Mouse (Mus musculus) forebrain, embryonic 15.5 days (tissue): ENCODE measurements at regions not wholly inside any gene's neighbourhood (a gene's known extent, or its start where the extent isn't known, plus 50 kb on each side); places are given as distances from the start of the nearest gene placed in this dataset.

Experiments
- ATAC-seq: fragments of 200-750 bp; cut with Nextera tagmentation; replicated peaks from 2 replicates; pipeline ENCODE4 v1.8.0; 2017; ENCODE audit warnings: mild to moderate bottlenecking, moderate TSS enrichment, moderate library complexity
- H3K27ac ChIP-seq: fragments of 300-500 bp; sonication (generic); replicated peaks from 2 replicates; pipeline ENCODE4 v1.5.1; 2015; ENCODE audit warnings: mild to moderate bottlenecking, inconsistent platforms
- H3K27me3 ChIP-seq: fragments of 300-500 bp; sonication (generic); 2 replicates; pipeline ENCODE4 v1.6.1; 2015; ENCODE audit warnings: inconsistent platforms
- H3K36me3 ChIP-seq: fragments of 300-500 bp; sonication (generic); 2 replicates; pipeline ENCODE4 v1.6.1; 2015; ENCODE audit warnings: mild to moderate bottlenecking, inconsistent platforms
- H3K4me1 ChIP-seq: fragments of 300-500 bp; sonication (generic); 2 replicates; pipeline ENCODE4 v1.6.1; 2015; ENCODE audit warnings: inconsistent platforms
- H3K4me2 ChIP-seq: fragments of 300-500 bp; sonication (generic); replicated peaks from 2 replicates; pipeline ENCODE4 v1.6.1; 2015; ENCODE audit warnings: mild to moderate bottlenecking, inconsistent platforms
- H3K4me3 ChIP-seq: fragments of 300-500 bp; sonication (generic); 2 replicates; pipeline ENCODE4 v1.5.1; 2015; ENCODE audit warnings: mild to moderate bottlenecking, inconsistent platforms
- H3K9ac ChIP-seq: fragments of 300-500 bp; sonication (generic); replicated peaks from 2 replicates; pipeline ENCODE4 v1.6.1; 2015; ENCODE audit warnings: mild to moderate bottlenecking, inconsistent platforms
- H3K9me3 ChIP-seq: fragments of 300-500 bp; sonication (generic); 2 replicates; pipeline ENCODE4 v1.6.1; 2016; ENCODE audit warnings: inconsistent platforms
- WGBS: fragments of 180-500 bp; shearing (Covaris S2); methylation state at CpG from one replicate; pipeline ENCODE4 v1.1.7; 2015; ENCODE audit warnings: mixed read lengths; 5-methylcytosine and 5-hydroxymethylcytosine counted together

- Histone ChIP-seq H3K27me3 (no peaks in the 10 kb centered on the region), H3K9ac (no peak overlapping the region), H3K4me1 (peaks cover 29% of the 10 kb centered on the region), H3K4me3 (no peak overlapping the region), H3K4me2 (no peak overlapping the region; the same call in 1 of the 2 replicates), H3K36me3 (no peaks in the 10 kb centered on the region), H3K9me3 (no peaks in the 10 kb centered on the region), H3K27ac (no peak overlapping the region)
- no peak for ATAC-seq
- WGBS = 23% methylated on average over 12 of the region's 12 CpGs
Observed at GRCm38 (mm10) chr3:147099143-147099713, 247.1 kb downstream of the Ttll7 start.

DNA sequence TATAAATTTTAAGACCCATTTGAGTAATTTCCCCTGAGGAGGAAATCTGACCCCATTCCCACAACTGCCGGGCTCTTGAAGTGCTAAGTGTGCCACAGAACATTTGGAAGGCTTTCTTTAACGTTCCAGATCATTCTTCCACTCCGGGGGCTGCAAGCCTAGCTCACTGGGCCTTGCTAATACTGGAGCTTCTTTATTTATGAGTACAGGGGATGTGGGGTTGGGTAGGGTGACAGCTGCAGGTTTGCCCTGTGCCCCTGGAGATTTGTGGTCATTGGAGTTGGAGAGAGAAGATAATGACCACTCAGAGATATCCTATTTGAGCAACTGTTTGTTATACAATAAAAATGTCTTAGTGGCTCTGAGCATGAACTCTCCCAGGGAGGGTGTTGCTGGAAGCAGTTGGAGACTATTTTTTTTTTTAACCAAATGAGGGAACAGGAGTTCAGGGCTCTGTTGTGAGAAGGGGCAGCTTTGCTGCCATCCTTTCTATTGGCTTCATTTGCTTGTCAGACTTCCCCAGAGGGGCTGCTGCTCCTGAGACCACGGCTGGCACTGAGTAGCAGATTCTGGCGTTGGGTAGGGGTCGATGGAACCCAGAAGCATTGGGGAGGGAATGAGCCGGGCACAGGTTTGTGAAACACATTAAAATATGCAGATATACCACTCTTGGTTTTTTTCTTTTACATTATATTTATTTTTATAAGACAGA is 249.0 kb downstream of the Ttll7 start:
- 54% methylated on average over 7 of the region's 7 CpGs for WGBS
- ATAC-seq = no peak

GRCm38 (mm10) chr3:147101765-147102113 is 249.6 kb downstream of the Ttll7 start:
- Histone ChIP-seq H3K9ac (no peak overlapping the region), H3K36me3 (no peaks in the 10 kb centered on the region), H3K4me3 (no peak overlapping the region), H3K27ac (0 out of 2 replicates have a peak overlapping the region, but pooled peaks have one; percentile 7), H3K27me3 (no peaks in the 10 kb centered on the region), H3K4me2 (no peak overlapping the region), H3K4me1 (peaks cover 29% of the 10 kb centered on the region), H3K9me3 (no peaks in the 10 kb centered on the region)
- peak; percentile 66 for ATAC-seq
- 55% methylated on average over 3 of the region's 3 CpGs for WGBS

More for the DNA sequence above, 249.0 kb downstream of the Ttll7 start:
- no peak overlapping the region for H3K9ac ChIP-seq
- no peaks in the 10 kb centered on the region for H3K9me3 ChIP-seq
- no peaks in the 10 kb centered on the region for H3K27me3 ChIP-seq
- no peaks in the 10 kb centered on the region for H3K36me3 ChIP-seq
- H3K4me1 ChIP-seq = peaks cover 29% of the 10 kb centered on the region
- no peak overlapping the region for H3K4me2 ChIP-seq
- H3K27ac ChIP-seq = 0 out of 2 replicates have a peak overlapping the region, but pooled peaks have one; percentile 7
- H3K4me3 ChIP-seq = no peak overlapping the region

DNA sequence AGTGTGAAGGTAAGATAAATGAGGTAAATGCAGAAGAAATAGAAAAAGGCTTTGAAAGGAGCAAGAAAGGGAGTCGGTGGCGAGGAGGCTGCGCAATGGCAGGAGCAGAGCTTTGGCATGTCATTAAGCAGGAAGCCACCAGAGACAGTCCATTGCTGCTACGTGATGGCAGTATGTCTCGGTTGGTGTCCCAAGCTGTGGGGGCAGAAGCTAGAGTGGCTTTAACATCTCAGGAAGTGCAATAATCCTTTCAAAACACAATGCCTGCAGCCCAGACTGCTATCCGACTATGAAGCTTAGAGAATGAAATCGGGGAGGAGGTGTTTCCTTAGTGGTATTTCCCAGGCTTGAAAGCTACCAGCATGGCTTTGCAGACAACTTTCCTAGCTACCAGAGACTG is 251.3 kb downstream of the Ttll7 start:
- H3K27me3 ChIP-seq = no peaks in the 10 kb centered on the region
- no peak overlapping the region for H3K4me3 ChIP-seq
- 57% methylated on average over 7 of the region's 7 CpGs for WGBS
- H3K9ac ChIP-seq = no peak overlapping the region
- no peaks in the 10 kb centered on the region for H3K36me3 ChIP-seq
- H3K27ac ChIP-seq = no peak overlapping the region
- ATAC-seq = no peak
- H3K4me1 ChIP-seq = peaks cover 19% of the 10 kb centered on the region
- no peak overlapping the region for H3K4me2 ChIP-seq
- H3K9me3 ChIP-seq = no peaks in the 10 kb centered on the region

DNA sequence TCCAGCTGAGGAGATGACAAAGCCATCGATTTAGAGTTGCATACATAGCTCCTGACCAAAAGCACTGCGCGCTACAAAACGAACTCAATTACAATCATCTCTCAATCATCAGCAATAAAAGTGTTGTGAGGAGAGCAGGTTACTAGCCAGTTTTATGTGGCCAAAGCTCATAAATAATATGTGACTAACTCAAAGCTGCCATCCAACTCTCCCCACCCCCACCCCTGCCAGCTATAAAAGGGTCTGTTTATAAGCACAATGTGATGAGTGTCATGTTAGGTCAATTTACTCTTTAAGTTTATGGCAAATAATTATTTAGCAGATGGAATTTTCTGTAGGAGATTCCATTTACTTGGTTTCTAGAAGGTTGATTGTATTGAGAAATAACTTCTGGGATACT is 265.4 kb downstream of the Ttll7 start:
- Histone ChIP-seq H3K4me2 (no peak overlapping the region), H3K4me3 (no peak overlapping the region), H3K27me3 (no peaks in the 10 kb centered on the region), H3K4me1 (no peaks in the 10 kb centered on the region), H3K9ac (no peak overlapping the region), H3K36me3 (no peaks in the 10 kb centered on the region), H3K9me3 (no peaks in the 10 kb centered on the region), H3K27ac (no peak overlapping the region)
- WGBS = 92% methylated on average over 4 of the region's 4 CpGs
- ATAC-seq = no peak

- no peaks in the 10 kb centered on the region for H3K9me3 ChIP-seq
- ATAC-seq = no peak
- no peak overlapping the region for H3K4me3 ChIP-seq
- H3K9ac ChIP-seq = no peak overlapping the region
- WGBS = 82% methylated on average over 5 of the region's 5 CpGs
- H3K27me3 ChIP-seq = no peaks in the 10 kb centered on the region
- no peak overlapping the region for H3K4me2 ChIP-seq
- H3K4me1 ChIP-seq = no peaks in the 10 kb centered on the region
- H3K36me3 ChIP-seq = no peaks in the 10 kb centered on the region
- no peak overlapping the region for H3K27ac ChIP-seq
Observed at GRCm38 (mm10) chr3:147118092-147118491, 265.9 kb downstream of the Ttll7 start.

DNA sequence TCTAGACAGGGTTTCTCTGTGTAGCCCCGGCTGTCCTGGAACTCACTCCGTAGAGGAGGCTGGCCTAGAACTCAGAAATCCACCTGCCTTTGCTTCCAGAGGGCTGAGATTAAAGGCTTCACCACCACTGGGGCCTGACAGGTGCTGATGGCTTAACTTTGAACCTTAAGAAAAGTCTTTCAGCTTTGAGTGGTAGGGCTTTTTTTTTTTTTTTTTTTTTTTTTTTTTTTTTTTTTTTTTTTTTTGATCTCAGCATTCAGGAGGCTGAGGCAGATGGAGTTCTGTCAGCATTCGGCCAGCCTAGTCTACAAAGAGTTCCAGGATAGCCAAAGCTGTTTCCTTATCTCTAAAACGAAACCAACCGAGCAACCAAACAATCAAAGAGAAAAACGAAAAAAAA is 266.5 kb downstream of the Ttll7 start:
- Histone ChIP-seq H3K4me1 (no peaks in the 10 kb centered on the region), H3K27ac (no peak overlapping the region), H3K4me2 (no peak overlapping the region), H3K9me3 (no peaks in the 10 kb centered on the region), H3K4me3 (no peak overlapping the region), H3K9ac (no peak overlapping the region), H3K27me3 (no peaks in the 10 kb centered on the region), H3K36me3 (no peaks in the 10 kb centered on the region)
- WGBS = 94% methylated on average over 6 of the region's 6 CpGs
- no peak for ATAC-seq

- Histone ChIP-seq H3K4me2 (no peak overlapping the region), H3K27ac (no peak overlapping the region), H3K4me3 (no peak overlapping the region), H3K9ac (no peak overlapping the region), H3K36me3 (no peaks in the 10 kb centered on the region), H3K4me1 (no peaks in the 10 kb centered on the region), H3K9me3 (no peaks in the 10 kb centered on the region), H3K27me3 (no peaks in the 10 kb centered on the region)
- WGBS = 87% methylated on average over 6 of the region's 6 CpGs
- ATAC-seq = no peak
Observed at GRCm38 (mm10) chr3:147121826-147122225, 269.7 kb downstream of the Ttll7 start.

DNA sequence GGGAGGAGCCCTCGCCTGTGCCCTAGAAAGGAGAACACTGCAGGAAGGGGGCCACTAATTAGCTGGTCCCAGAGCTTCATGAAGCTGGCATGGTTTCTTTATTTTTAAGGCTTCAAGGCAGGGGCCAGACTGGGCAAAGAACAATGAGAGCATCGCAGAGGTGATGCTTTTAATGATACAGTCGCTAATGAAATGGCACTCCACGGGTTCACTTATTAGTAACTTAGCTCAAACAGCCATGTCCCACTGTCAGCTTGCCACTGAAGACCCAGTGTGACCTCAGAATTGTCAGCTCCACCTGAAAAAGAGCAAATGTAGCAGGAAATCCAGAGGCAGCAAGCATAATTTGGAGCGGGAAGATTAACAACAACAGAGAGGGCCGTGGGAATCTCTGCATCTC is 275.6 kb downstream of the Ttll7 start:
- H3K4me1 ChIP-seq = peaks cover 1% of the 10 kb centered on the region; the same call in 1 of the 2 replicates
- H3K4me3 ChIP-seq = no peak overlapping the region
- no peaks in the 10 kb centered on the region for H3K9me3 ChIP-seq
- no peaks in the 10 kb centered on the region for H3K27me3 ChIP-seq
- 25% methylated on average over 6 of the region's 6 CpGs for WGBS
- no peak for ATAC-seq
- H3K27ac ChIP-seq = no peak overlapping the region
- no peak overlapping the region for H3K4me2 ChIP-seq
- H3K9ac ChIP-seq = no peak overlapping the region
- no peaks in the 10 kb centered on the region for H3K36me3 ChIP-seq

GRCm38 (mm10) chr3:147132830-147133229 is 280.7 kb downstream of the Ttll7 start:
- H3K27ac ChIP-seq = no peak overlapping the region
- H3K4me2 ChIP-seq = no peak overlapping the region

DNA sequence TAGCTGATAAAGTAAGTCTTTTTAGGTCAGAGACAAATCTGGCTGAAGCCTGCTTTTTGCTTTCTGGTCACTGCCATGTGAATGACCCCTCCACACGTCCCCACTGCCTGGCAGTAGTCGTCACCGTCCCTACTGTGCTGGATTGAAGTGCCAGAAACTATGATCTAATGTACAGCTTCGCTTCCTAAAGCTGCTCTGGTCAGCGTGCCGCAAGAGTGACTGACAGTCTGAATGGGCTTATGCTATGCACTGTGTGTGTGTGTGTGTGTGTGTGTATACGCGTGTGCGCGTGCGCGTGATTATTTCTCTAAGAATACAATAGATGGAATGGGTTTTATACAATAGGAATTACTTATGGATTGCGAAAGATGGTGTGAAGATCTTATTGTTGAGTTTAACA is 281.2 kb downstream of the Ttll7 start:
- no peak overlapping the region for H3K4me3 ChIP-seq
- H3K4me1 ChIP-seq = peaks cover 5% of the 10 kb centered on the region; the same call in 1 of the 2 replicates
- no peak overlapping the region for H3K9ac ChIP-seq
- no peak overlapping the region for H3K4me2 ChIP-seq
- no peak overlapping the region for H3K27ac ChIP-seq
- no peaks in the 10 kb centered on the region for H3K36me3 ChIP-seq
- H3K27me3 ChIP-seq = no peaks in the 10 kb centered on the region
- 74% methylated on average over 13 of the region's 13 CpGs for WGBS
- ATAC-seq = no peak
- H3K9me3 ChIP-seq = no peaks in the 10 kb centered on the region

More at GRCm38 (mm10) chr3:147132830-147133229, 280.7 kb downstream of the Ttll7 start:
- whole genome bisulfite sequencing = 77% methylated on average over 13 of the region's 13 CpGs
- Histone ChIP-seq H3K4me3 (no peak overlapping the region), H3K4me1 (peaks cover 5% of the 10 kb centered on the region; the same call in 1 of the 2 replicates), H3K36me3 (no peaks in the 10 kb centered on the region), H3K27me3 (no peaks in the 10 kb centered on the region), H3K9ac (no peak overlapping the region), H3K9me3 (no peaks in the 10 kb centered on the region)
- no peak for ATAC-seq

DNA sequence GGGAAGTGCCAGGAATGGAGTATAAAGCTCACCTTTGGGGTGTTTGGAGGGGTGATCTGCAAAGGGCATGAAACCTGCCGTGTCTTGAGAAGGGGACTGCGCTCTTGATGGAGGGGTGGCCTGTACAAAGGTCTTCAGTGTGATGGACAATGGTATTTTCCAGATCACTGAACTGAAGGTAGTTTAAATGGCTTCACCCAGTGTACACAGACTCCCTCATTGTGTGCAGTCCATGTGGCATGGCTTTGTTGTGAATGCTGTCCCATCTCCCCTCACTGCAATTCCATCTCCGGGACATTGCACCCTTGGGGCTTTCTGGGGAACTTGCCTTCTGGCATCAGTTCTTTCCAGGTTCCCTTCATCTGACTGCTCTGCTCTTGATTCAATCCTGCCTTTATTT is 288.2 kb downstream of the Ttll7 start:
- Histone ChIP-seq H3K4me1 (no peaks in the 10 kb centered on the region), H3K27me3 (no peaks in the 10 kb centered on the region), H3K4me3 (no peak overlapping the region), H3K9ac (no peak overlapping the region), H3K36me3 (no peaks in the 10 kb centered on the region), H3K4me2 (no peak overlapping the region), H3K27ac (no peak overlapping the region), H3K9me3 (no peaks in the 10 kb centered on the region)
- ATAC-seq = no peak
- 48% methylated on average over 3 of the region's 3 CpGs for WGBS

DNA sequence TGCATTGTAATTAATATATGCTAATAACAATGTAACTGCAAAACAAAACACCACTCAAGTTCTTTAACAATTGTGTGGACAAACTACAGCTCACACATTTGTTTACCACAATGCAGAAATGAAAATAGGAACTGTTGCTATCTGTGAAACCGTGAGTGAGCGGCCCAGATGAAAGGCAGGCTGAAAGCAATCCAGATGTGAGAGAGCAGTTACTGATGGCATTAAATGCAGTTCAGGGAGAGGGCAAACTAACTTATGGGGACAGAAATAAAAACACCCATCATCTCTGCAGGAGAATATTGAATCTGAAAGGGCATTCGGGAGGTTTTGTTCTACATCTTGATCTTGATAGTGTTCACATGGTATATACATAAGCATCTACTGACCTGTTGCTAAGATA is 301.3 kb downstream of the Ttll7 start:
- no peaks in the 10 kb centered on the region for H3K9me3 ChIP-seq
- no peak overlapping the region for H3K27ac ChIP-seq
- no peak overlapping the region for H3K4me3 ChIP-seq
- no peak overlapping the region for H3K4me2 ChIP-seq
- H3K36me3 ChIP-seq = no peaks in the 10 kb centered on the region
- H3K27me3 ChIP-seq = no peaks in the 10 kb centered on the region
- ATAC-seq = no peak
- no peak overlapping the region for H3K9ac ChIP-seq
- H3K4me1 ChIP-seq = no peaks in the 10 kb centered on the region
- 89% methylated on average over 3 of the region's 3 CpGs for WGBS
